Mouse (Mus musculus): ENCODE data around the gene Pigg.

Gene Pigg

GRCm38 (mm10) chr5:108359491-108359890, 47.1 kb downstream of the Pigg start:
- no peak for DNase-seq

- DNase-seq, result no peak
Observed at GRCm38 (mm10) chr5:108360211-108360610, 47.8 kb downstream of the Pigg start.

DNA sequence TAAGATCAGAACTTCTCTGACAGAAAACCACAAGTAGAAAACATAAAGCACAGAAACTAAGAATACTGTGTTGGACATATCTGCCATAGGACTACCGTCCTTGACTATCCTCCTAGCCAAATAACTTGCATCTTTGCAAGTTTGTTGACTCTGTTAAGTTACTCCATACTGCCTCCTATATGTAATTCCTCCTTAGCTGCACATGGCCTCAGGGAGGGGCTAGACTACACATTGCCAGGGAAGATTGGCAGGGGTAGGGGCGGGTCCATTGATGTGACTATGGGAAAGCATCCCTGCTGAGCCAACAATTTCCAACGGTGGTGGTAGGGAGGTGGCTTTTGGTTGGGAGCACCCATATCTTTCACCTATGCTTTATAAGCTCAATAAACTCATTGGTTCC, 49.9 kb downstream of the Pigg start:
- no peak for DNase-seq

- DNase-seq, result peak in 1 of 2 experiments; percentile 20
Observed at GRCm38 (mm10) chr5:108366328-108366983, 54.0 kb downstream of the Pigg start.

DNA sequence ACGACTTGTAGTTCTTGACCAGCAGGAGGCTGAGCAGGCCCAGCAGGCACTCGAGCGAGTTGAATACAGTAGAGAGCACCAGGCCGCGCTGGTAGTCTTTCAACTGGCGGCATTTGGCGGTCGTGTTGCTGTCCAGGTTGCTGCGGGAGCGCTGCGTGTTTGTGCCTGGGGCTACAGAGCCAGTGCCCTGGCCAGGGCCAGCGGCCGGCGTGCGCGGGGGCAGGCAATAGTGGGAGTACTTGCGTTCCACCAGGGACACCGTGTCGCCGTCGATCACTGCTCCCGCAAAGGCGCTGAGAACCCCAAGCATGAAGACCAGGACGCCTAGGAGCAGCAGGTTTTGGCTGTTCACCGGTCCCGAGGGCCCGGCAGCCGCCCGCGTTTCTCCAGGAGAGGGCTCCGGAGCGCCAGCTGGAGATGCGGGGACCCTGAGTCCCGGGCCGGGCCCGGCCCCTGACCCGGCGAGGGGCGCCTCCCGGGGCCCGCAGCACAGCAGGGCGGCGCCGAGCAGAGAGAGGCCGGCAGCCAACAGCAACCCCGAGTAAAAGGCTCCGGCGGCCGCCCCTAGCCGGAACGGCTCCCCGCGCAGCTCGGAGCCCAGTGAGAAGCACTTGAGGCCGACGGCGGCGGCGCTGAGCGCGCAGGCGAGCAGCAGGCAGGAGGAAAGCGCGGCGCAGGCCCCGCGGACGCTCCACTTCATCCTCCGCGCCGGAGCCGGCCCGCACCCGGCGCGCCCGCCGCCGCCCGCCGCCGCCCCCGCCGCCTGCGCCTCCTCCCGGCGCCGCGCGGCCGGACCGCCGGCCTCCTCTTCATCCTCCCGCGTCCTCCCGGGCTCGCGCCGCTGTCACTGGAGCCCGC, 54.8 kb downstream of the Pigg start:
- DNase-seq, result peak; percentile 52 to 60

GRCm38 (mm10) chr5:108367871-108368332, 55.5 kb downstream of the Pigg start, which contains the start of gene Gm42517:
TSS of gene Gm42517 (minus strand) at chr5:108367922.
- peak; percentile 15 to 19 for DNase-seq

GRCm38 (mm10) chr5:108368446-108368845, 56.0 kb downstream of the Pigg start:
- peak in 1 of 2 experiments; percentile 5 for DNase-seq

- peak; percentile 65 to 66 for DNase-seq
Observed at GRCm38 (mm10) chr5:108368851-108369621, 56.6 kb downstream of the Pigg start.

GRCm38 (mm10) chr5:108369964-108370363, 57.6 kb downstream of the Pigg start:
- DNase-seq, result no peak

- DNase-seq, result no peak
Observed at GRCm38 (mm10) chr5:108374079-108374478, 61.7 kb downstream of the Pigg start.

GRCm38 (mm10) chr5:108376059-108376458, 63.6 kb downstream of the Pigg start:
- DNase-seq, result no peak

DNA sequence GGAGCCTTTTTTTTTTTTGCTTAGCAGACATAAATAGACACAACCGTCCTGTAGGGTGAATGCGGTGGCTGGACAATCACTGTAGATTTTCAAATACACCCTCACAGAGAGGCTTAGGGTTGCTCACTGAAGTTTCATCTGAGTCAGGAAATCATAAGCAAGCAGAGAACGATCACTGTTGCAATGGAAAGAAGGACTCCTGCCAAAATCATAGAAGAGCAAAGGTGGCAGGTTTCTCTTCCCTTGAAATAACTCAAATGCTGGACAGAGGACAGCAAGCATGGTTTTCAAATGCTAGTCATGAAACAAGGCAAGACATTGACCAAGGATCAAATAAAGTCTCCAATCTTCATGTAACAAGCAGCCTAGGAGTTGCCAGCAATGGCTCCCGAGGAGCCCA, 65.9 kb downstream of the Pigg start:
- DNase-seq, result no peak

DNA sequence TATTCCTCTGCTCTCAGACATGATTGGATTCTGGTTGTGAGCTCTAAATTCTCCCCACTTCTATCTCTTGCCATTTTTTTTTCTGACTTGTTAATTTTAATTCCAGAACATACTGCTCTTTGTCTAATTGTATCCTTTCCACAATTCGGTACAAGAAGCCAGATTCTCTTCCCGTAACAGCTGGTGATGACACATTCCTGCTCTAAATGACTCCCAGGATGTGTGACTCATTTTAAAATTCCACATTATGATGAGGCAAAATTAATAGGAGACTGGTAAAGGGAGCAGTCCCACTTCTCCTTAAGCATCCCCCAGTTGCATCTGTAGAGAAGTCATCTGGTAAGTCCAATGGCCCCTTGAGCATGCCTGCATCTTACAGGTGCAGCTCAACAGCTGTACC, 73.2 kb downstream of the Pigg start:
- DNase-seq, result no peak

DNA sequence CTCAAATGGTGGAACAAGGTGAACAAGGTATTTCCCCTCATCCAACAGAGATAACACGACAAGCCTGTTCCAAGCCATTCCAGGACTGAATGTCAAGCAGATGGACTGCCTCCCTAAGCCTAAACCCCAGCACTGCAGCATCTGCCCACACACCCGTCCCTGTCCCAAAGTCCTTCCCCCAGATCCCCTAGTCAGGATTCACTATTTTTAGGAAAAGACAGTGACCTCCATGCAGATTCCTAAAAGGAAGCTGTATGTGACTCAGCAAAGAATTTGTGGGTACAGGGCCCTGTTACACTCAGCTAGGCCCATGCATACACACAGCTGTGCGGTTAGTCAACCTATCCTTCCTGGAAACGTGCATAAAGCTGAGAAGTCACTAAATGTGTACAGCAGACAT, 74.0 kb downstream of the Pigg start:
- no peak for DNase-seq

GRCm38 (mm10) chr5:108388201-108388600, 75.8 kb downstream of the Pigg start, which contains the start of gene Pde6b:
TSS of gene Pde6b (plus strand) at chr5:108388391.
- DNase-seq, result no peak

DNA sequence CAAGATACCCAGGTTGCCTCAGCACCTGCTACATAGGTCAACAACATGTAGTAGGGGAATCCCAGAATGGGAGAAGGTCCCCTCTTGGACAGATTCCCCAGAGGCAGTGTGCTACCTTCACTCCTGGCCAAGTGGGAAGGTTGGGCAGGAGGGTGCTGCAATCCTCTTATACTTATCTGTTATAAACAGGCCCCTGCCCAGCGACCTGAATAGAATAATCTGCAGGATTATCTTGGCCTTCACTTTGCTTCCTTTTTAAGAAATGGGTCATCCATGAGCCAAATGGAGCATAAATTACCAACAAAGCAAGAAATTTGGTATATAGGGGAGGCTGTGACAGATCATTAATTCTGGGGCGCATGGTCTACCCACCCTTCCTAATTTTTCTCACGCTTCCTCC, 77.3 kb downstream of the Pigg start:
- no peak for DNase-seq
